Mouse (Mus musculus) heart, embryonic 12.5 days (tissue): Measurements from ENCODE around the gene Iqcn. TPM values are rescaled to one million over a fixed set of nuclear protein-coding genes. Genes with fewer than 3 reads are reported as not detected.
A peak's percentile ranks its signal among the peaks of the same experiment; 100 is the strongest.

Source experiments
- ATAC-seq: fragments of 200-750 bp; cut with Nextera tagmentation; 2 replicates; pipeline ENCODE4 v1.8.0; 2017; ENCODE audit warnings: moderate TSS enrichment, moderate library complexity; ENCODE audit not compliant: insufficient number of reproducible peaks, low FRiP score
- H3K27ac ChIP-seq: fragments of 300-500 bp; sonication (generic); 2 replicates; pipeline ENCODE4 v1.5.1; 2016; ENCODE audit warnings: mild to moderate bottlenecking, moderate library complexity; ENCODE audit not compliant: poor library complexity, severe bottlenecking
- H3K27me3 ChIP-seq: fragments of 300-500 bp; sonication (generic); replicated peaks from 2 replicates; pipeline ENCODE4 v1.6.1; 2016; ENCODE audit warnings: mild to moderate bottlenecking, moderate library complexity
- H3K36me3 ChIP-seq: fragments of 300-500 bp; sonication (generic); 2 replicates; pipeline ENCODE4 v1.6.1; 2016; ENCODE audit warnings: mild to moderate bottlenecking, moderate library complexity
- H3K4me1 ChIP-seq: fragments of 300-500 bp; sonication (generic); replicated peaks from 2 replicates; pipeline ENCODE4 v1.6.1; 2016; ENCODE audit warnings: mild to moderate bottlenecking
- H3K4me2 ChIP-seq: fragments of 300-500 bp; sonication (generic); 2 replicates; pipeline ENCODE4 v1.6.1; 2016; ENCODE audit warnings: mild to moderate bottlenecking, moderate library complexity
- H3K4me3 ChIP-seq: fragments of 300-500 bp; sonication (generic); 2 replicates; pipeline ENCODE4 v1.5.1; 2016; ENCODE audit warnings: mild to moderate bottlenecking
- H3K9ac ChIP-seq: fragments of 300-500 bp; sonication (generic); 2 replicates; pipeline ENCODE4 v1.6.1; 2016; ENCODE audit warnings: mild to moderate bottlenecking, moderate library complexity
- H3K9me3 ChIP-seq: fragments of 300-500 bp; sonication (generic); replicated peaks from 2 replicates; pipeline ENCODE4 v1.6.1; 2016; ENCODE audit warnings: mild to moderate bottlenecking, moderate library complexity
- WGBS: fragments of 180-500 bp; shearing (Covaris S2); methylation state at CpG from one replicate; pipeline ENCODE4 v1.1.7; 2016; 5-methylcytosine and 5-hydroxymethylcytosine counted together
- polyA plus RNA-seq: library from polyadenylated mRNA; unstranded; fragments of >200 nt; fragmentation: Nextera tagmentation; extraction: Ambion mirVana; gene quantifications from 2 replicates; pipeline ENCODE4 v1.2.1, GENCODE M21; 2016

The Iqcn gene
- polyA plus RNA-seq, 1 experiment from 2014 or later = 0.06 TPM

- Histone ChIP-seq H3K4me1 (peaks cover 39% of the 10 kb centered on the region), H3K36me3 (peaks cover 25% of the 10 kb centered on the region), H3K4me3 (peak overlapping the region; percentile 92), H3K9me3 (no peaks in the 10 kb centered on the region), H3K9ac (peak overlapping the region; percentile 100), H3K4me2 (peak overlapping the region; percentile 87), H3K27me3 (no peaks in the 10 kb centered on the region), H3K27ac (peak overlapping the region; percentile 99)
- WGBS = 49% methylated on average over 10 of the region's 10 CpGs
- ATAC-seq = no peak
Measured at GRCm38 (mm10) chr8:70701048-70701981, 1.9 kb upstream of the Iqcn start.

- 85% methylated on average over 2 of the region's 2 CpGs for WGBS
- H3K4me3 ChIP-seq = no peak overlapping the region
- no peaks in the 10 kb centered on the region for H3K27me3 ChIP-seq
- no peak overlapping the region; the same call in 1 of the 2 replicates for H3K9ac ChIP-seq
- no peaks in the 10 kb centered on the region for H3K9me3 ChIP-seq
- H3K36me3 ChIP-seq = peaks cover 25% of the 10 kb centered on the region
- H3K27ac ChIP-seq = peak overlapping the region; percentile 5; the same call in 1 of the 2 replicates
- H3K4me2 ChIP-seq = peak overlapping the region; percentile 87; the same call in 1 of the 2 replicates
- peaks cover 30% of the 10 kb centered on the region for H3K4me1 ChIP-seq
- ATAC-seq = no peak
Measured at GRCm38 (mm10) chr8:70701982-70702841, 1.0 kb upstream of the Iqcn start.

GRCm38 (mm10) chr8:70702842-70703182, 445 bp upstream of the Iqcn start:
- Histone ChIP-seq H3K27me3 (no peaks in the 10 kb centered on the region), H3K9me3 (no peaks in the 10 kb centered on the region), H3K4me2 (no peak overlapping the region), H3K4me1 (peaks cover 24% of the 10 kb centered on the region), H3K36me3 (peaks cover 25% of the 10 kb centered on the region), H3K9ac (no peak overlapping the region; the same call in 1 of the 2 replicates), H3K27ac (peak overlapping the region; percentile 5; the same call in 1 of the 2 replicates), H3K4me3 (no peak overlapping the region)
- no peak for ATAC-seq
- 78% methylated on average over 3 of the region's 3 CpGs for WGBS

GRCm38 (mm10) chr8:70708281-70708680, 5.0 kb downstream of the Iqcn start:
- Histone ChIP-seq H3K9me3 (no peaks in the 10 kb centered on the region), H3K9ac (no peak overlapping the region), H3K4me3 (no peak overlapping the region), H3K4me1 (no peaks in the 10 kb centered on the region), H3K36me3 (peaks cover 6% of the 10 kb centered on the region), H3K27me3 (no peaks in the 10 kb centered on the region; the same call in 1 of the 2 replicates), H3K4me2 (no peak overlapping the region), H3K27ac (no peak overlapping the region)
- WGBS = 84% methylated on average over 14 of the region's 14 CpGs
- no peak for ATAC-seq

DNA sequence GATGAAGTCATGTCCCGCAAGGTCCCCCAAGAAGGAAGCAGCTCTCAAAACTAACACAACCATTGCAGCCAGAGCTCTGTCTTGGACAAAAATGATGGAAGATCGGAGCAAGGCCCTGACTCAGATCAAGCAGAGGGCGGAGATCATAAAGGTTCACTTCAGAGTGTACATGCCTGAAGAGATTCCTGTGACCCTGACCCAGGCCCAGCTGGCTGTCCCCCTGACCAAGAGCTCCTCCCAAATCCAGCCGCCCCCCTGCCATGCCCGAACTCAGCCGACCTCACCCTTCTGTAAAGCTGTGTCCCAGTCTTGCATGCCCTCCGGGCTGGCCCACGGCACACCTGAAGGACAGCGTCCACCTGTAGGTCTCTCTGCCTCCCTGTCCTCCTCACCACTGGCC, 6.5 kb downstream of the Iqcn start:
- no peak overlapping the region for H3K4me2 ChIP-seq
- no peak overlapping the region for H3K27ac ChIP-seq
- H3K9me3 ChIP-seq = no peaks in the 10 kb centered on the region
- H3K4me1 ChIP-seq = no peaks in the 10 kb centered on the region
- H3K9ac ChIP-seq = no peak overlapping the region
- H3K4me3 ChIP-seq = no peak overlapping the region
- WGBS = 89% methylated on average over 9 of the region's 9 CpGs
- H3K27me3 ChIP-seq = no peaks in the 10 kb centered on the region; the same call in 1 of the 2 replicates
- no peak for ATAC-seq
- no peaks in the 10 kb centered on the region for H3K36me3 ChIP-seq

- Histone ChIP-seq H3K27me3 (peaks cover under 1% of the 10 kb centered on the region; the same call in 1 of the 2 replicates), H3K4me1 (no peaks in the 10 kb centered on the region), H3K4me2 (no peak overlapping the region), H3K9ac (no peak overlapping the region), H3K9me3 (no peaks in the 10 kb centered on the region), H3K4me3 (no peak overlapping the region), H3K27ac (no peak overlapping the region), H3K36me3 (no peaks in the 10 kb centered on the region)
- WGBS = 93% methylated on average over 1 of the region's 1 CpGs
- ATAC-seq = no peak
Measured at GRCm38 (mm10) chr8:70710296-70710695, 7.0 kb downstream of the Iqcn start.

DNA sequence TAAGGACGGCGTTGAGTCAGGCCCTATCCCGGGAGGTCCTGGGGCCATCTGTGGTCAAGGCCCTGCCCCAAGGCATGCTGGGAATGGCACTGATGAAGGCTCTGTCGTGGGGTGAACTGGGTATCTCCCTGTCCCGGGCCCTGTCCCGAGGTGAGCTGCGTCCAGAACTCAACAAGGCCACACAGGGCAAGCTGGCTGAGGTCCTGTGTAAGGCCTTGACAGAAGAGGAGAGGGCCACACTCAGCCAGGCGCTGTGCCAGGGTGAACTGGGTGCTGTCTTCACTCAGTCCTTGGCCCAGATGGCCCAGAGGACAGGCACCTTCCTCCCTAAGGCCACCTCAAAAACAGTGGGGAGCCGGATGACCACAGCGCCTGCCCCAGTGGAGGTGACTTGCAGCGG, 7.8 kb downstream of the Iqcn start:
- Histone ChIP-seq H3K9ac (no peak overlapping the region), H3K4me1 (no peaks in the 10 kb centered on the region), H3K27ac (no peak overlapping the region), H3K27me3 (peaks cover 5% of the 10 kb centered on the region), H3K9me3 (no peaks in the 10 kb centered on the region), H3K4me2 (no peak overlapping the region), H3K36me3 (no peaks in the 10 kb centered on the region), H3K4me3 (no peak overlapping the region)
- ATAC-seq = no peak
- WGBS = 79% methylated on average over 11 of the region's 11 CpGs

- Histone ChIP-seq H3K4me2 (no peak overlapping the region), H3K36me3 (no peaks in the 10 kb centered on the region), H3K27ac (no peak overlapping the region), H3K9ac (no peak overlapping the region), H3K4me1 (no peaks in the 10 kb centered on the region), H3K9me3 (no peaks in the 10 kb centered on the region), H3K4me3 (no peak overlapping the region), H3K27me3 (peaks cover 28% of the 10 kb centered on the region)
- ATAC-seq = no peak
- WGBS = 73% methylated on average over 7 of the region's 7 CpGs
Measured at GRCm38 (mm10) chr8:70713991-70714390, 10.7 kb downstream of the Iqcn start.

- no peaks in the 10 kb centered on the region for H3K4me1 ChIP-seq
- no peak overlapping the region for H3K4me2 ChIP-seq
- no peaks in the 10 kb centered on the region for H3K9me3 ChIP-seq
- no peak overlapping the region for H3K4me3 ChIP-seq
- peaks cover 34% of the 10 kb centered on the region for H3K27me3 ChIP-seq
- no peak overlapping the region for H3K27ac ChIP-seq
- H3K36me3 ChIP-seq = no peaks in the 10 kb centered on the region
- no peak overlapping the region for H3K9ac ChIP-seq
- 41% methylated on average over 2 of the region's 2 CpGs for WGBS
- no peak for ATAC-seq
Measured at GRCm38 (mm10) chr8:70715086-70715485, 11.8 kb downstream of the Iqcn start.

- Histone ChIP-seq H3K4me3 (no peak overlapping the region), H3K9me3 (no peaks in the 10 kb centered on the region), H3K4me2 (no peak overlapping the region), H3K27me3 (peaks cover 39% of the 10 kb centered on the region), H3K9ac (no peak overlapping the region), H3K36me3 (no peaks in the 10 kb centered on the region), H3K27ac (no peak overlapping the region), H3K4me1 (no peaks in the 10 kb centered on the region)
- 78% methylated on average over 40 of the region's 40 CpGs for WGBS
- no peak for ATAC-seq
Measured at GRCm38 (mm10) chr8:70716521-70717400, 13.5 kb downstream of the Iqcn start.
